In genomic region chr12:76752652-76753318, GRCm38 (mm10) we compare ENCODE assay signal across 9 mouse cellular contexts. TPM values are rescaled to one million over a fixed set of nuclear protein-coding genes. Genes with fewer than 3 reads are reported as not detected.
DNase-seq lines count a peak whose midpoint lies in the region; ATAC-seq lines count a peak whose summit lies in the region.
"Had no signal": no experiment of that assay in that cellular context is flagged by ENCODE, and none has a peak within 500 bp of the region (broad histone marks: within the 10 kb centered on the region; RNA-seq: fewer than 3 reads in every experiment).

No protein-coding gene starts in this region.

- no peak overlapping the region for H3K9ac ChIP-seq in liver, embryonic 11.5 days (ENCODE audit: low read depth, low read length)
- no peak overlapping the region for H3K9ac ChIP-seq in limb, embryonic 11.5 days (ENCODE audit: low read length)

- no peak overlapping the region for H3K4me3 ChIP-seq in liver, embryonic 11.5 days (ENCODE audit: low read depth, low read length)
- no peak overlapping the region for H3K4me3 ChIP-seq in limb, embryonic 11.5 days (ENCODE audit: low read depth, low read length)
- H3K4me3 ChIP-seq: erythroblast, embryonic 14.5 days had no signal

- no peaks in the 10 kb centered on the region for H3K4me1 ChIP-seq in liver, embryonic 11.5 days (replicated peaks; ENCODE audit: control insufficient read depth, insufficient read depth, low read length)
- no peaks in the 10 kb centered on the region for H3K4me1 ChIP-seq in limb, embryonic 11.5 days (ENCODE audit: control insufficient read depth, insufficient read depth, low read length)

- H3K27ac ChIP-seq in liver, embryonic 11.5 days (ENCODE audit: low read depth, low read length) = no peak overlapping the region
- no peak overlapping the region for H3K27ac ChIP-seq in limb, embryonic 11.5 days (replicated peaks; ENCODE audit: low read depth, low read length)

- no peaks in the 10 kb centered on the region for H3K36me3 ChIP-seq in liver, embryonic 11.5 days (ENCODE audit: control insufficient read depth, insufficient read depth, low read length)
- no peaks in the 10 kb centered on the region for H3K36me3 ChIP-seq in limb, embryonic 11.5 days (ENCODE audit: control insufficient read depth, insufficient read depth, low read length)

- H3K4me2 ChIP-seq in liver, embryonic 11.5 days = no peak overlapping the region
- H3K4me2 ChIP-seq in limb, embryonic 11.5 days (ENCODE audit: low read depth, severe bottlenecking) = no peak overlapping the region

- DNase-seq in liver (peak; percentile 28), MEL-GATA-1-ER (ENCODE audit: extremely low read depth, low read depth) (peak; percentile 59)
- no peak for DNase-seq in liver, embryonic 11.5 days (ENCODE audit: low spot score)
- peak; percentile 81 to 93 for DNase-seq in cerebellum, postnatal 10 days
- peak; percentile 36 for DNase-seq in limb, embryonic 11.5 days (ENCODE audit: low spot score)
- peak; percentile 40 to 64 for DNase-seq in right cerebral cortex, adult 2 months (ENCODE audit: low spot score in 2 of 2)
- no peak for DNase-seq in ovary, postnatal 10 days (ENCODE audit: low spot score)

- ATAC-seq in liver, embryonic 11.5 days (replicated peaks; ENCODE audit: low FRiP score) = no peak
- ATAC-seq in granulocyte monocyte progenitor cell, adult 5-6 weeks (replicated peaks; ENCODE audit: poor library complexity, severe bottlenecking) = peak; percentile 56
- ATAC-seq in limb, embryonic 11.5 days (ENCODE audit: insufficient number of reproducible peaks, low FRiP score, low TSS enrichment, low read depth) = no peak

- WGBS in liver, embryonic 11.5 days = 45% methylated on average over 14 of the region's 14 CpGs
- 49% methylated on average over 14 of the region's 14 CpGs for WGBS in limb, embryonic 11.5 days

- no peaks in the 10 kb centered on the region for H3K9me3 ChIP-seq in liver, embryonic 11.5 days (ENCODE audit: control insufficient read depth, low read length)
- H3K9me3 ChIP-seq in limb, embryonic 11.5 days (ENCODE audit: control insufficient read depth, low read length) = no peaks in the 10 kb centered on the region

- no peaks in the 10 kb centered on the region for H3K27me3 ChIP-seq in liver, embryonic 11.5 days (replicated peaks; ENCODE audit: control insufficient read depth, insufficient read depth, low read length)
- H3K27me3 ChIP-seq in limb, embryonic 11.5 days (ENCODE audit: control insufficient read depth, insufficient read depth, low read length) = no peaks in the 10 kb centered on the region

RNA-seq across cellular contexts. Expression of gene Churc1, which starts 12.6 kb away (rescaled TPM):
- 144 and 154 TPM in 2 replicates for polyA plus RNA-seq in liver, embryonic 11.5 days (2014; fragmentation: Nextera tagmentation; extraction: Ambion mirVana)
- 73.3 and 90.6 TPM in 2 replicates for total RNA-seq in granulocyte monocyte progenitor cell, adult 5-6 weeks (2014; fragmentation: Nextera tagmentation)
- total RNA-seq in granulocyte monocyte progenitor cell, adult 5-6 weeks (2017) = 40.6 and 62.0 TPM in 2 replicates
- polyA plus RNA-seq in limb, embryonic 11.5 days (2014; fragmentation: Nextera tagmentation; extraction: Ambion mirVana) = 88.9 and 91.2 TPM in 2 replicates

RNA-seq across cellular contexts. Expression of gene Fntb, which starts 12.6 kb away (rescaled TPM):
- polyA plus RNA-seq in liver, embryonic 11.5 days (2014; fragmentation: Nextera tagmentation; extraction: Ambion mirVana) = 41.6 and 43.8 TPM in 2 replicates
- total RNA-seq in granulocyte monocyte progenitor cell, adult 5-6 weeks (2014; fragmentation: Nextera tagmentation) = 17.4 and 19.3 TPM in 2 replicates
- total RNA-seq in granulocyte monocyte progenitor cell, adult 5-6 weeks (2017) = 5.2 and 8.8 TPM in 2 replicates
- 47.6 and 48.8 TPM in 2 replicates for polyA plus RNA-seq in limb, embryonic 11.5 days (2014; fragmentation: Nextera tagmentation; extraction: Ambion mirVana)

RNA-seq across cellular contexts. Expression of gene Sptb, which starts 42.4 kb away (rescaled TPM):
- polyA plus RNA-seq in liver, embryonic 11.5 days (2014; fragmentation: Nextera tagmentation; extraction: Ambion mirVana) = 53.4 and 61.2 TPM in 2 replicates
- total RNA-seq in granulocyte monocyte progenitor cell, adult 5-6 weeks (2014; fragmentation: Nextera tagmentation) = 0.02 and 0.04 TPM in 2 replicates
- 0.26 and 0.93 TPM in 2 replicates for total RNA-seq in granulocyte monocyte progenitor cell, adult 5-6 weeks (2017)
- 2.7 and 3.2 TPM in 2 replicates for polyA plus RNA-seq in limb, embryonic 11.5 days (2014; fragmentation: Nextera tagmentation; extraction: Ambion mirVana)

RNA-seq across cellular contexts. Expression of gene Gpx2, which starts 42.6 kb away (rescaled TPM):
- not detected in 2 replicates for polyA plus RNA-seq in liver, embryonic 11.5 days (2014; fragmentation: Nextera tagmentation; extraction: Ambion mirVana)
- total RNA-seq in granulocyte monocyte progenitor cell, adult 5-6 weeks (2014; fragmentation: Nextera tagmentation) = not detected in 2 replicates
- not detected in 2 replicates for total RNA-seq in granulocyte monocyte progenitor cell, adult 5-6 weeks (2017)
- polyA plus RNA-seq in limb, embryonic 11.5 days (2014; fragmentation: Nextera tagmentation; extraction: Ambion mirVana) = 5.2 and 6.3 TPM in 2 replicates
- polyA plus RNA-seq: erythroblast, embryonic 14.5 days had no signal

Comparison
In these comparisons a context has a peak if more than half of its experiments do, and no peak if none do; other contexts are left out.
1. DNase-seq: peak in liver (single experiment), MEL-GATA-1-ER (single experiment), cerebellum, postnatal 10 days (2 of 2), limb, embryonic 11.5 days (single experiment) and right cerebral cortex, adult 2 months (2 of 2); none in liver, embryonic 11.5 days (single experiment) and ovary, postnatal 10 days (single experiment).
2. RNA of gene Sptb, which starts 42.4 kb away (polyA plus RNA-seq): 53.4 to 61.2 TPM in liver, embryonic 11.5 days; 2.7 to 3.2 TPM in limb, embryonic 11.5 days; every median in the first group is over 10 times any median in the second.